Mouse (Mus musculus): Measurements from ENCODE around the gene Borcs5. TPM values are rescaled to one million over a fixed set of nuclear protein-coding genes. Genes with fewer than 3 reads are reported as not detected.
A peak's percentile ranks its signal among the peaks of the same experiment; 100 is the strongest.

Borcs5 gene
- polyA plus RNA-seq, 1 experiment from 2014 or later, result 17.2 TPM

DNA sequence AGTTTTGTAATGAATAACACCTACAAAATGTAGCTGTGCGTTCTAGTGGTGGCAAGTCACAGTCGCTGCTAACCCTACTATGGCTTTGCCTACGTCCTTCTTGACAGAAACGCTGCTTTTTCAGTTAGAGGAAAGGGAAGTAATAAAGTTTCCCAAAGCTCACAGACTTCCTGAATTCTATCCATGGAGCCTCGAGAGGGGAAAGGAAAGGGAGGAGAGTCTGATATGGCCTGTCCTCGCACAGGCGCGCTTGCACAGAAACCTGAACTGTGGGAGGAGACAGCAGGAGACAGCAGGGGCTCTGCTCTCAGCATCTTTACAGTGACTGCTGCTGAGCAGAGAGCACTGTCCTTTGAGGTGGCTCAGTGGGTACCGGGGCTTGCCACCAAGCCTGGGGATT is 8.9 kb upstream of the Borcs5 start:
- H3K4me2 ChIP-seq (ENCODE audit: low read length), result no peak overlapping the region
- peaks cover 0 to 9% of the 10 kb centered on the region in 2 experiments; a peak in 1 of 4 replicates for H3K4me1 ChIP-seq (ENCODE audit: control insufficient read depth in 2 of 2, insufficient read depth in 2 of 2, low read length in 2 of 2)
- H3K4me3 ChIP-seq (ENCODE audit: control insufficient read depth in 1 of 2, insufficient read depth in 1 of 2, low read depth in 1 of 2, low read length in 2 of 2), result no peak overlapping the region
- H3K27ac ChIP-seq (replicated peaks in 1 of 2; ENCODE audit: control insufficient read depth in 1 of 2, insufficient read depth in 1 of 2, low read depth in 2 of 2, low read length in 2 of 2), result no peak overlapping the region
- no peak overlapping the region for H3K9ac ChIP-seq (ENCODE audit: low read length)
- 0 out of 2 replicates have a peak, but pooled peaks have one; percentile 42 for ATAC-seq (ENCODE audit: insufficient number of reproducible peaks, insufficient read depth, low FRiP score, low read depth)
- no peaks in the 10 kb centered on the region for H3K9me3 ChIP-seq (ENCODE audit: control insufficient read depth, low read length)
- H3K27me3 ChIP-seq (ENCODE audit: control insufficient read depth, insufficient read depth, low read length), result no peaks in the 10 kb centered on the region
- H3K36me3 ChIP-seq (ENCODE audit: control insufficient read depth, insufficient read depth, low read length), result no peaks in the 10 kb centered on the region
- 57% methylated on average over 9 of the region's 9 CpGs for WGBS

DNA sequence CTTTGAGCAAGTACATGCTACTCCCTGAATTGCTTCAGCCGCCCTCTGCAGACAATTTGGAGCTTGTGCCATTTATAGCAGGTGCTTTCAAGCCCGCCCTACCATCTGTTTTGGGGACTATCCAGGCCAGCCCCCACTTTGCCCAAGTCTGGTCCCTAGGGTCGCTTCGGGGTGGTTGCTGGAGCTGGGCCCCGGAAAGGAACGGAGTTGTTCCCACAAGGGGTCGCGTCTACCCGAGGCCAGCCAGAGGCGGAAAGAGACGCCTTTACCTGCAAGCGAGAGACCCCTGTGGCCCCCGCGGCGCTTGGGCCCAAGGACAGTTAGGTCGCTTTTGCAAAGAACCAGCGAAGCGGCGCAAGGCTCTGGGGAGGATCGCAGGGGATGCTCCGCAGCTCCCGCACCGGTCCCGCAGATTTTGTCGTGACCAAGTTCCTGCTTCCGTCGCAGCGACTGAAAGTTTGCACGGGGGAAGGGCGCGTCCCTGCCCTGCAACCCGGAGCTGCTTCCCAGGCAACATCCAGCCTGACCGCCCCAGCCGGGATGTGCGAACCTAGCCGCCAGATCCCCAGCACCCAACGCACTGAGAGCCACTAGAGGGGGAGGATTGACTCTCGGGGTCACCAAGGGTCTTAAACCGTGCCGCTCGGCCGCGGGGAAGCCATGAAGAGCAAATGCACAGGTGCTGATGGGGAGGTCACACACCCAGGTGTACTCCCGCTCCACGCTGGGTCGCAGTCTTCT is 7.2 kb upstream of the Borcs5 start, which contains the start of gene Mansc1:
TSS of gene Mansc1 (minus strand) at position 542 of the 741 bp plus-strand sequence.
- Histone ChIP-seq H3K4me3 (ENCODE audit: control insufficient read depth in 1 of 2, insufficient read depth in 1 of 2, low read depth in 1 of 2, low read length in 2 of 2) (peak within 1 kb of the TSS; percentile 75 to 80), H3K36me3 (ENCODE audit: control insufficient read depth, insufficient read depth, low read length) (no peaks in the 10 kb centered on the region), H3K4me1 (ENCODE audit: control insufficient read depth in 2 of 2, insufficient read depth in 2 of 2, low read length in 2 of 2) (peaks cover 0 to 9% of the 10 kb centered on the region in 2 experiments; a peak in 1 of 4 replicates), H3K9me3 (ENCODE audit: control insufficient read depth, low read length) (no peaks in the 10 kb centered on the region), H3K27me3 (ENCODE audit: control insufficient read depth, insufficient read depth, low read length) (no peaks in the 10 kb centered on the region), H3K27ac (replicated peaks in 1 of 2; ENCODE audit: control insufficient read depth in 1 of 2, insufficient read depth in 1 of 2, low read depth in 2 of 2, low read length in 2 of 2) (peak within 1 kb of the TSS; percentile 37 to 67), H3K9ac (ENCODE audit: low read length) (peak within 1 kb of the TSS; percentile 82), H3K4me2 (ENCODE audit: low read length) (peak within 1 kb of the TSS; percentile 87)
- ATAC-seq (ENCODE audit: insufficient number of reproducible peaks, insufficient read depth, low FRiP score, low read depth), result 0 out of 2 replicates have a peak, but pooled peaks have one; percentile 32
- under 1% methylated on average over 46 of the region's 46 CpGs for WGBS

DNA sequence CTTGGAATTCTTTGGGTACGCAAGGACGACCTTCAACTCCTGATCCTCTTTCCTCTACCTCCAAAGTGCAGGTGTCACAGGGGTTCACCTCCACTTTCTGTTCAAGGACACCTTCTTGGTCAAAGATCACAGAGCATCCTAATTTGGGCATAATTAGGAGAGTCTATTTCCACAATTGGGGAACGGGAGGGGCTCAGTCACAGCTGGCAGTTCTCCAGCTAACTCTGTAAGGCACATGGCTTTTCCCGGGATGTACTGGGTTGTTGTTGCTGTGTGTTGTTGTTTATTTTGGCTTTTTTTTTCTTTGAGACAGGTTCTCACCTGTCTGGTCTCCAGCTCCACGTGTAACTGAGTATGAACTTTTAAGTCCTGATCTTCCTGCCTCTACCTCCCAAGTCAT is 6.6 kb upstream of the Borcs5 start:
- Histone ChIP-seq H3K4me3 (ENCODE audit: control insufficient read depth in 1 of 2, insufficient read depth in 1 of 2, low read depth in 1 of 2, low read length in 2 of 2) (peak overlapping the region; percentile 75 to 80), H3K27me3 (ENCODE audit: control insufficient read depth, insufficient read depth, low read length) (no peaks in the 10 kb centered on the region), H3K27ac (replicated peaks in 1 of 2; ENCODE audit: control insufficient read depth in 1 of 2, insufficient read depth in 1 of 2, low read depth in 2 of 2, low read length in 2 of 2) (0 out of 4 replicates have a peak overlapping the region, but pooled peaks of 1 of the 2 experiments have one; percentile 67), H3K9ac (ENCODE audit: low read length) (peak overlapping the region; percentile 82), H3K4me1 (ENCODE audit: control insufficient read depth in 2 of 2, insufficient read depth in 2 of 2, low read length in 2 of 2) (peaks cover 0 to 9% of the 10 kb centered on the region in 2 experiments; a peak in 1 of 4 replicates), H3K9me3 (ENCODE audit: control insufficient read depth, low read length) (no peaks in the 10 kb centered on the region), H3K36me3 (ENCODE audit: control insufficient read depth, insufficient read depth, low read length) (no peaks in the 10 kb centered on the region), H3K4me2 (ENCODE audit: low read length) (peak overlapping the region; percentile 87)
- 27% methylated on average over 5 of the region's 5 CpGs for WGBS
- ATAC-seq (ENCODE audit: insufficient number of reproducible peaks, insufficient read depth, low FRiP score, low read depth), result no peak

DNA sequence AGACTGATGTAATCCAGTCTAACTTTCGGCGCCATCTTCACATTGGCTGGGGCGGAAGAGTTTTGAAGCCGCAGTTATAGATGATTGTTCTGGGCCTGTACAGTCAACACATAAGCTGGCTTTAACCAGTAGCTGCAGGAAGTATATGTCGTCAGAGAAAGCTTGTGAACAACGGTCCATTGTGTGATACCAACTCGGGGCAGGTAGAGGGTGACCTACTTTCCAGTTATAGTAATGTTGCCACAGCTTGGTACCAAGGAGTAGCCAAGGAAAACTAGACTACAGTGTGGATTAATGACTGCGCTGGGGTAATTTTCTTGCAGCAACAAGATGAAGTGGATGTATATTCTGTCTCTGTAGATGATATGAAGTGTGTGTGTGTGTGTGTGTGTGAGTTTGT is 5.8 kb upstream of the Borcs5 start:
- WGBS, result 77% methylated on average over 8 of the region's 8 CpGs
- Histone ChIP-seq H3K4me3 (ENCODE audit: control insufficient read depth in 1 of 2, insufficient read depth in 1 of 2, low read depth in 1 of 2, low read length in 2 of 2) (no peak overlapping the region), H3K36me3 (ENCODE audit: control insufficient read depth, insufficient read depth, low read length) (no peaks in the 10 kb centered on the region), H3K9ac (ENCODE audit: low read length) (no peak overlapping the region), H3K27ac (replicated peaks in 1 of 2; ENCODE audit: control insufficient read depth in 1 of 2, insufficient read depth in 1 of 2, low read depth in 2 of 2, low read length in 2 of 2) (no peak overlapping the region), H3K4me1 (ENCODE audit: control insufficient read depth in 2 of 2, insufficient read depth in 2 of 2, low read length in 2 of 2) (peaks cover 0 to 9% of the 10 kb centered on the region in 2 experiments; a peak in 1 of 4 replicates), H3K27me3 (ENCODE audit: control insufficient read depth, insufficient read depth, low read length) (no peaks in the 10 kb centered on the region), H3K9me3 (ENCODE audit: control insufficient read depth, low read length) (no peaks in the 10 kb centered on the region), H3K4me2 (ENCODE audit: low read length) (no peak overlapping the region)
- ATAC-seq (ENCODE audit: insufficient number of reproducible peaks, insufficient read depth, low FRiP score, low read depth), result no peak

DNA sequence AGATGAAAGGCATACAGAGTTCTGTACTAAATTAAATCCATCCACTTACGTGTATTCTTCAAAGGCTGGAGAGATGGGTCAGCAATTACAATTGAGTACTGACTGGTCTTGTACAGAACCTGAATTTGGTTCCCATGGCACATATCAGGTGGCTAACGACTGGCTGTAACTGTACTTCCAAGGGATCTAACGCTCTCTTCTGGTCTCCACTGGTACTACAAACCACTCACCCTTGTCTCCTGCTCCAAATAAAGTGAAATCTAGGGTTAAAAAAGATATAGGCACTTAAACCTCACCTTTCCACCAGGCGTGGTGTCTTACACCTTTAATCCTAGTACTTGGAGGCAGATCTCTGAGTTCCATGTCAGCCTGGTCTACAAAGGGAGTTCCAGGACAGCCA is 2.8 kb upstream of the Borcs5 start:
- Histone ChIP-seq H3K4me2 (ENCODE audit: low read length) (no peak overlapping the region), H3K9me3 (ENCODE audit: control insufficient read depth, low read length) (no peaks in the 10 kb centered on the region), H3K27me3 (ENCODE audit: control insufficient read depth, insufficient read depth, low read length) (no peaks in the 10 kb centered on the region), H3K9ac (ENCODE audit: low read length) (no peak overlapping the region), H3K27ac (replicated peaks in 1 of 2; ENCODE audit: control insufficient read depth in 1 of 2, insufficient read depth in 1 of 2, low read depth in 2 of 2, low read length in 2 of 2) (no peak overlapping the region), H3K36me3 (ENCODE audit: control insufficient read depth, insufficient read depth, low read length) (no peaks in the 10 kb centered on the region), H3K4me3 (ENCODE audit: control insufficient read depth in 1 of 2, insufficient read depth in 1 of 2, low read depth in 1 of 2, low read length in 2 of 2) (no peak overlapping the region), H3K4me1 (ENCODE audit: control insufficient read depth in 2 of 2, insufficient read depth in 2 of 2, low read length in 2 of 2) (peaks cover 0 to 10% of the 10 kb centered on the region in 2 experiments; a peak in 1 of 4 replicates)
- ATAC-seq (ENCODE audit: insufficient number of reproducible peaks, insufficient read depth, low FRiP score, low read depth), result no peak
- 57% methylated on average over 4 of the region's 4 CpGs for WGBS

DNA sequence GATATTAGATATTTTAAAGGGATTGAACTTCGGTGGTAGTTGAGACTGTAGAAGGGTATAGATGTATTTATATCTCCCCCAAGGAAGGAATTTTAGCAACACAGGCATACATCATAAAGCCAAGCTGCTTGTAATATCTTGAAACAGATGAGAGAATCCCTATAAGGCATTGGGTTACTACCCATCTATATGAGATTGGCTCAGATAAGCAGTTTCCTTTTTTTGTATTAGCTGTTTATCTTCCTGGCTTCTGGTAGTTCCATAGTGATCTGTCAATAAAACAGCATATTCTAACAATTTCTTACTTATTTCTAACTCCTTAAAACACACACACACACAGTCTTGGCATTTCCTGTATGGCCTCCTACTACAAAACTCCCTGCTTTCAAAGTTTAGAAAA is 590 bp downstream of the Borcs5 start:
- Histone ChIP-seq H3K27me3 (ENCODE audit: control insufficient read depth, insufficient read depth, low read length) (no peaks in the 10 kb centered on the region), H3K9ac (ENCODE audit: low read length) (no peak overlapping the region), H3K4me1 (ENCODE audit: control insufficient read depth in 2 of 2, insufficient read depth in 2 of 2, low read length in 2 of 2) (0 out of 4 replicates have a peak, but pooled peaks cover 0 to 7% of the 10 kb centered on the region in 2 experiments), H3K4me2 (ENCODE audit: low read length) (no peak overlapping the region), H3K9me3 (ENCODE audit: control insufficient read depth, low read length) (no peaks in the 10 kb centered on the region), H3K36me3 (ENCODE audit: control insufficient read depth, insufficient read depth, low read length) (0 out of 2 replicates have a peak, but pooled peaks cover 5% of the 10 kb centered on the region), H3K4me3 (ENCODE audit: control insufficient read depth in 1 of 2, insufficient read depth in 1 of 2, low read depth in 1 of 2, low read length in 2 of 2) (no peak overlapping the region), H3K27ac (replicated peaks in 1 of 2; ENCODE audit: control insufficient read depth in 1 of 2, insufficient read depth in 1 of 2, low read depth in 2 of 2, low read length in 2 of 2) (no peak overlapping the region)
- no peak for ATAC-seq (ENCODE audit: insufficient number of reproducible peaks, insufficient read depth, low FRiP score, low read depth)
- 100% methylated on average over 1 of the region's 1 CpGs for WGBS

DNA sequence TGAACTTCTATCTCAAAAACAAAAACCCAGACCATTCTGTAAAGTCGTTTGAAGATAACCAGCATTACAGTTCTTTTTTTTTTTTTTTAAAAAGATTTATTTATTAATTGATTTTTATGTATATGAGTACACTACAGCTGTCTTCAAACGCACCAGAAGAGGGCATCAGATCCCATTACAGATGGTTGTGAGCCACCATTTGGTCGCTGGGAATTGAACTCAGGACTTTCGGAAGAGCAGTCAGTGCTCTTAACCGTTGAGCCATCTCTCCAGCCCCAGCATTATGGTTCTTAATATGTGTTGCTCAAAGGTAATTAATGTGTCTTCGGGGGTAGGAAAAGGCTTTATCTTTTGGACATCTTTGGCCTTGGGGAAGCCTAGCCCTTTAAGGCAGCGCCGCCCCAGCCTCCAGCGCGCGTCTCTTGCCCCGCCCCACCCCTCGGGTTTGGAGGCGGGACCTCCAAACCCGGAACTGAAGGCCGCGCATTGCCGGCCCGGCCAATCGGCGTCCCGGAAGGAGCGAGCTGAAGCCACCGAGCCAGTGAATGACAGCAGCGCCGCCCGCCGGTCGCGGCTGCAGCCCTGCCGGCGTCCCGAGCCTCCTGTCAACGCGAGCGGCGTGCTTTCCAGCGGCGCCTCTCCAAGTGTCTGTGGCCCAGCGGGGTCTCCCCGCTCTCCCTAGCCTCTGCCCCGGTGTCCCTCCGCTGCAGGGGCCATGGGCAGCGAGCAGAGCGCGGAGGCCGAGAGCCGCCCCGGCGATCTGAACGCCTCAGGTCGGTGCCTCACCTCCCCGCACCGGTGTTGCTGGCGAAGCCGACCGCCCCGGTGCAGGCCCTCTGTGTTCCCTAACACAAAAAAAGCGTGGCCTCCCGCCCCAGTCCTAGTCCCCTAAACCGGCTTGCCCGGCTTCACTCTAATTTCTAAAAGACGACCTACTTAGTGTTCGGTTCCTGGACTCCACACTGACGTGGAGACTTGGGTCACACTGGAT is 1.5 kb downstream of the Borcs5 start:
- Histone ChIP-seq H3K9ac (ENCODE audit: low read length) (peak overlapping the region; percentile 89), H3K36me3 (ENCODE audit: control insufficient read depth, insufficient read depth, low read length) (peaks cover 5% of the 10 kb centered on the region; the same call in 1 of the 2 replicates), H3K9me3 (ENCODE audit: control insufficient read depth, low read length) (no peaks in the 10 kb centered on the region), H3K4me1 (ENCODE audit: control insufficient read depth in 2 of 2, insufficient read depth in 2 of 2, low read length in 2 of 2) (0 out of 4 replicates have a peak, but pooled peaks cover 0 to 7% of the 10 kb centered on the region in 2 experiments), H3K4me3 (ENCODE audit: control insufficient read depth in 1 of 2, insufficient read depth in 1 of 2, low read depth in 1 of 2, low read length in 2 of 2) (peak overlapping the region; percentile 74 to 86), H3K4me2 (ENCODE audit: low read length) (peak overlapping the region; percentile 83), H3K27ac (replicated peaks in 1 of 2; ENCODE audit: control insufficient read depth in 1 of 2, insufficient read depth in 1 of 2, low read depth in 2 of 2, low read length in 2 of 2) (peak overlapping the region; percentile 47 to 75), H3K27me3 (ENCODE audit: control insufficient read depth, insufficient read depth, low read length) (no peaks in the 10 kb centered on the region)
- 2% methylated on average over 65 of the region's 65 CpGs for WGBS
- ATAC-seq (ENCODE audit: insufficient number of reproducible peaks, insufficient read depth, low FRiP score, low read depth), result peak; percentile 97

Data from heart, embryonic 14.5 days (tissue).